Mouse (Mus musculus): ENCODE measurements around the gene Cep85l. TPM values are rescaled to one million over a fixed set of nuclear protein-coding genes. Genes with fewer than 3 reads are reported as not detected.

Gene Cep85l
- polyA plus RNA-seq, 1 experiment: 7.8 TPM

- Histone ChIP-seq H3K4me3 (ENCODE audit: insufficient read depth, low read depth, low read length) (no peak overlapping the region), H3K27ac (replicated peaks; ENCODE audit: low read depth, low read length) (no peak overlapping the region), H3K4me1 (ENCODE audit: control insufficient read depth, insufficient read depth, insufficient read length, low read length) (peaks cover 9% of the 10 kb centered on the region)
Measured at GRCm38 (mm10) chr10:53410831-53411230, 31.1 kb upstream of the Cep85l start.

DNA sequence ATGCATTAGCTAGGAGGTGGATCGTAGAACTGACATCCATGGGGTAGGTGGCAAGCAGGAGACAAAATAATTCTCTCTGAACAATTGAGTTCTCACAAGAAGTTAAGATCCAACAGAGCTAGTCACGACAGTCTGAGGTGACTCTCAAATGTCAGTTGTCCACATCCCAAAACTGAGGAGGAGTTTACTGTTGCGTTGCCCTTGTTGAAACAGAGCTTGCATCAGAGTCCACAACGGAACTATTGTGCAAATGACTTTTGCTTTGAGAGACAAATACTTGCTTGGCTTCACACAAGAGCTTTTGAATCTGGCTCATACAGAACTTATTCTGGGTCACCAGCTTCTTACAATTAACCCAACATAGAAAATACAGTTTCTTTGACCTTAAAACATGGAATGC, 27.7 kb upstream of the Cep85l start:
- peaks cover 2% of the 10 kb centered on the region for H3K4me1 ChIP-seq (ENCODE audit: control insufficient read depth, insufficient read depth, insufficient read length, low read length)
- peak overlapping the region; percentile 57; the same call in 1 of the 2 replicates for H3K27ac ChIP-seq (replicated peaks; ENCODE audit: low read depth, low read length)
- H3K4me3 ChIP-seq (ENCODE audit: insufficient read depth, low read depth, low read length): no peak overlapping the region

GRCm38 (mm10) chr10:53406845-53407244, 27.1 kb upstream of the Cep85l start:
- H3K27ac ChIP-seq (replicated peaks; ENCODE audit: low read depth, low read length): no peak overlapping the region
- no peak overlapping the region for H3K4me3 ChIP-seq (ENCODE audit: insufficient read depth, low read depth, low read length)

DNA sequence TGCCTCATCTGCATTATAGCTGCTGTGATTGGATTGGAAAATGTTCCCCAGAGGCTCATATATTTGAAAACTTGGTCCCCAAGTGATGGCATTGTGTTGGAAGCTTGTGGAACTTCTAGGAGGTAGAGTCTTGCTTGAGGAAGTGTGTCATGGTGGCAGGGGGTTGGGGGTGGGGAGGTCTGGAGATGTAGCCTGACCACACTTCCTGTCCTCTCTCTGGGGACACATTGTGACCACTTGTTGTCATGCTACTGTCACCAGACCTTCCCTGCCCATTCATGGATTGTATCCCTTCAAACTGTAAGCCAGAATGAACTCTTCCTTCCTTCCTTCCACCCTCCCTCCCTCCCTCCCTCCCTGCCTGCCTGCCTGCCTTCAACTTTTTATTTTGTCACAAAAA, 22.5 kb upstream of the Cep85l start:
- peaks cover 4% of the 10 kb centered on the region for H3K4me1 ChIP-seq (ENCODE audit: control insufficient read depth, insufficient read depth, insufficient read length, low read length)
- H3K27ac ChIP-seq (replicated peaks; ENCODE audit: low read depth, low read length): no peak overlapping the region
- no peak overlapping the region for H3K4me3 ChIP-seq (ENCODE audit: insufficient read depth, low read depth, low read length)

More at GRCm38 (mm10) chr10:53406845-53407244, 27.1 kb upstream of the Cep85l start:
- peaks cover 2% of the 10 kb centered on the region for H3K4me1 ChIP-seq (ENCODE audit: control insufficient read depth, insufficient read depth, insufficient read length, low read length)

- Histone ChIP-seq H3K27ac (replicated peaks; ENCODE audit: low read depth, low read length) (peak overlapping the region; percentile 83), H3K4me3 (ENCODE audit: insufficient read depth, low read depth, low read length) (no peak overlapping the region), H3K4me1 (ENCODE audit: control insufficient read depth, insufficient read depth, insufficient read length, low read length) (peaks cover 4% of the 10 kb centered on the region)
Measured at GRCm38 (mm10) chr10:53399053-53399452, 19.3 kb upstream of the Cep85l start.

- H3K4me3 ChIP-seq (ENCODE audit: insufficient read depth, low read depth, low read length): peak overlapping the region; percentile 66
- peaks cover 4% of the 10 kb centered on the region for H3K4me1 ChIP-seq (ENCODE audit: control insufficient read depth, insufficient read depth, insufficient read length, low read length)
- H3K27ac ChIP-seq (replicated peaks; ENCODE audit: low read depth, low read length): peak overlapping the region; percentile 99
Measured at GRCm38 (mm10) chr10:53398540-53398902, 18.8 kb upstream of the Cep85l start.

DNA sequence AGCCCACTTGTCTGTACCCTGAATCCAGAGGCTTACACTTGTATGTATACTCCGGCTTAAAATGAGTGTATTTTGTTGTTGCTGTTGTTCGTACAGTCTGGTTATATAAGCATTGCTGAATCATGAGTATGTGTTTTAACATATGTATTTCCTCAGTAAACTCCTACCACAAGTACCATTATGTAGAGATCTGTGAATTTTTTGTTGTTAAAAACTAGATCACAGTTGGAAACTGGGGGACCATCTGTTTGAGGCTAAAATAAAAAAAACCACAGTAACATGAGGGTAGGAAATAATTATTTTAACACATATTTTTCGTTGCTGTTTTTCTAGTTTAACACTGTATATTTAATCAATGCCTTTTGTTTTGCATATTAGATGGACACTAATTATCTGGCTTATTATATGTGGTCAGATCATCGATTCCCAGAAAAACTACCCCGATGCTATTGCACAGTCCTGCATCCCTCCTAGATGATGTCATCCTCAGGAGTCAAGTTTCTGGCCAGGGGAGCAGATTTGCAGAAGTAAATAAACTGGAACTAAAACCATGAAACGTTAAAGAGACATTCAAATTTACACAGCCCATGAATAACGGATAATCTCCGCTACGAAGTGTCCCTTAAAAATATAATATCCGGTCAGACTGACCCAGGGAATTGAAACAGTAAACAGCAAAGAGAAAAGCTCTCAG, 18.2 kb upstream of the Cep85l start:
- H3K4me1 ChIP-seq (ENCODE audit: control insufficient read depth, insufficient read depth, insufficient read length, low read length): peaks cover 4% of the 10 kb centered on the region
- H3K4me3 ChIP-seq (ENCODE audit: insufficient read depth, low read depth, low read length): peak overlapping the region; percentile 66
- H3K27ac ChIP-seq (replicated peaks; ENCODE audit: low read depth, low read length): peak overlapping the region; percentile 99

DNA sequence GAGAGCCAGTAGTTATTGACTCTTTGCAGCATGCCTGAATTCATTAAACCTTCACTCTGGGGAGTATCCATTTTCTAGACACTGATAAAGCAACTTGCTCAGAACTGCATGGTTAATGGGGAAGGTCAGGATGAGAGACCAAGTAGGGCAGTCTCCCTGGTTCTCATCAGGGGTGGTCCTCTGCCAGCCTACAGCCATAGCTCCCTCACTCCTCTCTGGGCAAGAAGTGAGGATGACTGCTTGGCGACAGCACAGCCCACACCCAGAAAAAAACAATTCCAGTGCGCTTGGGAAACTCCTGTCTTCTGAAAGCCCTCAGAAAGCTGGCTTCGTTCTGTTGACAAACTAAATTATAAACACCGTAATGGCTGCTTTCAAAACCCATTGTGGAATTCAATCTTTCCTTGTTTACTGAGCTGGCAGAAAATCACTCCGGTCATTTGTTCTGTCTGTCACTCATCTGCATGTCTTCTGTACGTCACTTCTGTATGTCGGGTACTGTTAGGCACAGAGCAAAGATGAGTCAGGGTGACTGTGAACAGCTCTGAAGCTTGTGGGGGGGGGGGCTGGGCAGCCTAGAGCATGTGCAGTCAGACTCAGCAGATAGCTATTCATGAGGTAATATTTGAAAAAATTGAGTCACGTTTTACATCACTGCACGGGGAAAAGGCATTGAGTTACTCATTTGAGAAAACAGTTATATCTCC, 15.3 kb upstream of the Cep85l start:
- H3K4me3 ChIP-seq (ENCODE audit: insufficient read depth, low read depth, low read length): no peak overlapping the region
- peaks cover 4% of the 10 kb centered on the region for H3K4me1 ChIP-seq (ENCODE audit: control insufficient read depth, insufficient read depth, insufficient read length, low read length)
- peak overlapping the region; percentile 36; the same call in 1 of the 2 replicates for H3K27ac ChIP-seq (replicated peaks; ENCODE audit: low read depth, low read length)

DNA sequence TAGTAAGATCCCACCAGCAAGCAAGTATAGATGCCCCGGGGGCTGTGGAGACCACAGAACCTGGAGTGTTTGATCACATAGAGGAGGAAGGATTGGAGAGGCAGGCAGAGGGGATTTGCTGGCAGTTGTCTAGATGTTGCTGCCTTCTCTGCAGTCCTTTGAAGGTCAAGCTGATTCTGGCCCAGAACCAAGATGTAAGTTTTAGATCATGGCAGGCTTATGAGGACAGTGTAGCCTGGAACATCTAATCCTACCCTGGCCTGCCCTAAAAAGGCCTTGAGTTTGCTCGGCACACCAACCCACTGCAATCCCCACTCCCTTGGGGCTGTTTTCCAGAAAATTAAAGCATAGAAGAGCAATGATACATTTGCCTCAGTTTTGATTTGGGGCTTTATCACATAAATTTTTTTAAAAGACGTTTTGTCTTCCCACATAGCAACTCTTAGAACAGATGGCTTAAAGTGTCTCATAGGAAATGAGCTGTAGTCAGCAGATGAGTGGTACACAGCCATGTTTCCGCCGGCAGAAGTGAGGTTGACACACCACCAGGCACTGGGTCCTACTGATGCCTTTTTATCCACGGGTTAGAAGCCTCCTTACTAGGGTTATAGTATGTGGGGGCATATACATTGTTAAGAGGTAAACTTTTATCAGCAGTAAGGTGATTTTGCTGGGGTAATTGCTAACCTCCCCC, 8.6 kb upstream of the Cep85l start:
- no peak overlapping the region for H3K4me3 ChIP-seq (ENCODE audit: insufficient read depth, low read depth, low read length)
- peaks cover 5% of the 10 kb centered on the region for H3K4me1 ChIP-seq (ENCODE audit: control insufficient read depth, insufficient read depth, insufficient read length, low read length)

GRCm38 (mm10) chr10:53385438-53385837, 5.7 kb upstream of the Cep85l start:
- Histone ChIP-seq H3K4me1 (ENCODE audit: control insufficient read depth, insufficient read depth, insufficient read length, low read length) (peaks cover 5% of the 10 kb centered on the region), H3K27ac (replicated peaks; ENCODE audit: low read depth, low read length) (no peak overlapping the region), H3K4me3 (ENCODE audit: insufficient read depth, low read depth, low read length) (no peak overlapping the region)

More for the DNA sequence above, 8.6 kb upstream of the Cep85l start:
- H3K27ac ChIP-seq (replicated peaks; ENCODE audit: low read depth, low read length): no peak overlapping the region

DNA sequence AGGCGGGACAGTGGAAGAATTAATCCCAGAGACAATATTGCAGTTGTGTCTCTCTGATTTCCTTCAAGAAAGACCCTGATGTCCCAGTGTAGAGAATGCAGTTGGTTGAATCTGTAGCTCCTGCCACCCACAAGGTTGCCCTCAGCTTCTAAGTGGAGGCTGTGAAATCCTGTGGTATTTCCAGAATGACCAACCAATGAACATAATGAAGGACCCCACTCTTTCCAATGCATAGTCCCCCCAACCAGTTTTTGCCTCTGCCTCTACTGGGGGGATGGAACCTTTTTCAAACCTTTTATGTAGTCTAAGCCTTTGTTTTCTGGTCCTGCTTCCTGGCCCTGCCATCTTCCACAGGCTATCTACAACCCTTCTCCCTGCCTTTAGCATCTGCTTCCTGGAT, 5.1 kb upstream of the Cep85l start:
- no peak overlapping the region for H3K27ac ChIP-seq (replicated peaks; ENCODE audit: low read depth, low read length)
- peaks cover 5% of the 10 kb centered on the region for H3K4me1 ChIP-seq (ENCODE audit: control insufficient read depth, insufficient read depth, insufficient read length, low read length)
- no peak overlapping the region for H3K4me3 ChIP-seq (ENCODE audit: insufficient read depth, low read depth, low read length)

GRCm38 (mm10) chr10:53382696-53383365, 3.1 kb upstream of the Cep85l start:
- no peak overlapping the region for H3K4me3 ChIP-seq (ENCODE audit: insufficient read depth, low read depth, low read length)
- H3K27ac ChIP-seq (replicated peaks; ENCODE audit: low read depth, low read length): no peak overlapping the region

DNA sequence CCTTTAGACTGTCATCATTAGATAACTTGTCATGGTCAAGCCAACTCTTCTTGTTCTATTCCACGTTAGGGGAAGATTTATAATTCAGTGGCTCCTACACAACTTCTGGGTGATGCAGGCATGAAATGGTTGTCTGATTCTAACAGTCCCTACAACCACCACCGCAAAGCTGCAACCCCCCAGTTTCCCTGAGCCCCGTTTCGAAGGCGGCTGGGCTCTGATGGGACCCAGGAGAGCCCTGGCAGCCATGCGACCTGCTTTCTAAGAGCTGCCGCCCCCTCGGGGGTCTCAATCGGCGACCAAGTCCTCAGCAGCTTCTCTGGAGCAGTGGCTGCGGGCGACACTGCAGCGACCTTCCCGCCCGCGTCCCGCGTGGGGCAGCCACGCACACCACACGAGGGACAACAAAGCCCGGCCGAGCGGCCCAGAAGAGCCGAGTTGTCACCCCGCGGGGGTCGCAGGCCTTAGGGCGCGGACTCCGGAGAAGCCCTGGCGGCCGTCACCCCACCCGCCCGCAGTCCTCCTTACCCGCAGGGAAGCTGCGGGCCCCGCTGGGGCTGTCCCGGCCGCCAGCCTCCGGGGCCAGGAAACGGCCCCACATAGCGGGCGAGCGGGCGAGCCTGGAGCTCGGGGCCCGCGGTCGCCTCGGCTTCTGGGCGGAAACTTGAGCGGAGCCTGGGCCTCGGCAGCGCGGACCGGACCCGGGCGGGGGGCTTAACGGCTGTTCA, 602 bp downstream of the Cep85l start:
- Histone ChIP-seq H3K27ac (replicated peaks; ENCODE audit: low read depth, low read length) (peak overlapping the region; percentile 92), H3K4me3 (ENCODE audit: insufficient read depth, low read depth, low read length) (peak overlapping the region; percentile 97), H3K4me1 (ENCODE audit: control insufficient read depth, insufficient read depth, insufficient read length, low read length) (peaks cover 8% of the 10 kb centered on the region)

More at GRCm38 (mm10) chr10:53382696-53383365, 3.1 kb upstream of the Cep85l start:
- H3K4me1 ChIP-seq (ENCODE audit: control insufficient read depth, insufficient read depth, insufficient read length, low read length): peaks cover 7% of the 10 kb centered on the region

DNA sequence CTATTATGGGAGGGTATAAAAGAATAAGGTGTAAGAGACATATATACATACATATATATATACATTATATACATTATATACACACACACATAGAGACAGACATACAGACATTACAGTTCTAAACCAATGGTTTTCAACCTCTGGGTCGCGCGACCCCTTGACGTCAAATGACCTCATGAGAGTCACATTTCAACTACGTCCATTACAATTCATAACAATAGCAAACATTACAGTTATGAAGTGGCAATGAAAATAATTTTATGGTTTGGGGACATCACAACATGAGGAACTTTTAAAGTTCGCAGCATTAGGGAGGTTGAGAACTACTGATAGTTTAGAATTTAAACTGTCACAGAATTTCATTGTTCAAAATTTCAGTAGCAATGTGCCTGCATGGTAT, 1.5 kb downstream of the Cep85l start:
- peak overlapping the region; percentile 97 for H3K4me3 ChIP-seq (ENCODE audit: insufficient read depth, low read depth, low read length)
- H3K27ac ChIP-seq (replicated peaks; ENCODE audit: low read depth, low read length): peak overlapping the region; percentile 92
- peaks cover 8% of the 10 kb centered on the region for H3K4me1 ChIP-seq (ENCODE audit: control insufficient read depth, insufficient read depth, insufficient read length, low read length)

All from brown adipose tissue, adult 24 weeks (tissue).